Mouse (Mus musculus): Measurements from ENCODE around the gene Fancc.

Fancc gene

GRCm38 (mm10) chr13:63421225-63421624, 75.9 kb downstream of the Fancc start:
- DNase-seq (ENCODE audit: inconsistent ontology term): peak; percentile 45

GRCm38 (mm10) chr13:63418148-63418547, 78.9 kb downstream of the Fancc start:
- DNase-seq (ENCODE audit: inconsistent ontology term): no peak

- no peak for DNase-seq (ENCODE audit: inconsistent ontology term)
Observed at GRCm38 (mm10) chr13:63416824-63417223, 80.3 kb downstream of the Fancc start.

- no peak for DNase-seq (ENCODE audit: inconsistent ontology term)
Observed at GRCm38 (mm10) chr13:63412662-63413061, 84.4 kb downstream of the Fancc start.

- no peak for DNase-seq (ENCODE audit: inconsistent ontology term)
Observed at GRCm38 (mm10) chr13:63411310-63412022, 85.6 kb downstream of the Fancc start.

- DNase-seq (ENCODE audit: inconsistent ontology term): no peak
Observed at GRCm38 (mm10) chr13:63410578-63411298, 86.3 kb downstream of the Fancc start.

- no peak for DNase-seq (ENCODE audit: inconsistent ontology term)
Observed at GRCm38 (mm10) chr13:63405151-63405550, 91.9 kb downstream of the Fancc start.

GRCm38 (mm10) chr13:63404657-63405056, 92.4 kb downstream of the Fancc start:
- DNase-seq (ENCODE audit: inconsistent ontology term): no peak

GRCm38 (mm10) chr13:63402823-63403222, 94.3 kb downstream of the Fancc start:
- DNase-seq (ENCODE audit: inconsistent ontology term): no peak

GRCm38 (mm10) chr13:63400069-63400468, 97.0 kb downstream of the Fancc start:
- DNase-seq (ENCODE audit: inconsistent ontology term): no peak

GRCm38 (mm10) chr13:63397420-63397819, 99.7 kb downstream of the Fancc start:
- DNase-seq (ENCODE audit: inconsistent ontology term): no peak

GRCm38 (mm10) chr13:63394304-63395063, 102.6 kb downstream of the Fancc start:
- no peak for DNase-seq (ENCODE audit: inconsistent ontology term)

GRCm38 (mm10) chr13:63385234-63385633, 111.8 kb downstream of the Fancc start:
- DNase-seq (ENCODE audit: inconsistent ontology term): no peak

- no peak for DNase-seq (ENCODE audit: inconsistent ontology term)
Observed at GRCm38 (mm10) chr13:63384775-63385174, 112.3 kb downstream of the Fancc start.

GRCm38 (mm10) chr13:63382206-63382605, 114.9 kb downstream of the Fancc start:
- DNase-seq (ENCODE audit: inconsistent ontology term): no peak

GRCm38 (mm10) chr13:63373460-63374166, 123.5 kb downstream of the Fancc start:
- DNase-seq (ENCODE audit: inconsistent ontology term): no peak

- DNase-seq (ENCODE audit: inconsistent ontology term): no peak
Observed at GRCm38 (mm10) chr13:63361755-63362154, 135.3 kb downstream of the Fancc start.

GRCm38 (mm10) chr13:63360111-63360885, 136.8 kb downstream of the Fancc start:
- no peak for DNase-seq (ENCODE audit: inconsistent ontology term)

- DNase-seq (ENCODE audit: inconsistent ontology term): no peak
Observed at GRCm38 (mm10) chr13:63359393-63359792, 137.7 kb downstream of the Fancc start.

- DNase-seq (ENCODE audit: inconsistent ontology term): peak; percentile 44
Observed at GRCm38 (mm10) chr13:63356558-63356957, 140.5 kb downstream of the Fancc start.

- no peak for DNase-seq (ENCODE audit: inconsistent ontology term)
Observed at GRCm38 (mm10) chr13:63356101-63356500, 141.0 kb downstream of the Fancc start.
